Mouse (Mus musculus) forebrain, embryonic 14.5 days (tissue): ENCODE results near the gene Mapk8. TPM values are rescaled to one million over a fixed set of nuclear protein-coding genes. Genes with fewer than 3 reads are reported as not detected.
"Not testable (repeated sequence)": the region's sequence is repeated elsewhere in the genome, so short reads cannot be mapped to it uniquely, and the experiment has no call there.

Experiments
- ATAC-seq: fragments of 200-750 bp; cut with Nextera tagmentation; 2 replicates; pipeline ENCODE4 v1.8.0; 2017; ENCODE audit warnings: mild to moderate bottlenecking, moderate library complexity
- DNase-seq: peaks from one replicate; pipeline ENCODE4 v3.0.0-alpha.2; 2015; ENCODE audit warnings: low spot score
- H3K27ac ChIP-seq: fragments of 300-500 bp; sonication (generic); 2 replicates; pipeline ENCODE4 v1.5.1; 2014; ENCODE audit warnings: low read depth, mild to moderate bottlenecking, control low read depth, low read length, moderate library complexity
- H3K27me3 ChIP-seq: fragments of 300-500 bp; sonication (generic); replicated peaks from 2 replicates; pipeline ENCODE4 v1.6.1; 2014; ENCODE audit warnings: low read length, control low read depth, mixed read lengths; ENCODE audit not compliant: control insufficient read depth, insufficient read depth
- H3K36me3 ChIP-seq: fragments of 300-500 bp; sonication (generic); 2 replicates; pipeline ENCODE4 v1.6.1; 2014; ENCODE audit warnings: low read length, control low read depth; ENCODE audit not compliant: control insufficient read depth, insufficient read depth
- H3K4me1 ChIP-seq: fragments of 300-500 bp; sonication (generic); 2 replicates; pipeline ENCODE4 v1.6.1; 2014; ENCODE audit warnings: antibody characterized with exemption, low read length, control low read depth; ENCODE audit not compliant: control insufficient read depth, insufficient read depth
- H3K4me2 ChIP-seq: fragments of 300-500 bp; sonication (generic); 2 replicates; pipeline ENCODE4 v1.6.1; 2014; ENCODE audit warnings: mild to moderate bottlenecking, control low read depth, low read length
- H3K4me3 ChIP-seq: fragments of 300-500 bp; sonication (generic); 2 replicates; pipeline ENCODE4 v1.5.1; 2014; ENCODE audit warnings: low read depth, low read length, control low read depth
- H3K9ac ChIP-seq: fragments of 300-500 bp; sonication (generic); 2 replicates; pipeline ENCODE4 v1.6.1; 2014; ENCODE audit warnings: mild to moderate bottlenecking, low read length, control low read depth, moderate library complexity
- H3K9me3 ChIP-seq: fragments of 300-500 bp; sonication (generic); replicated peaks from 2 replicates; pipeline ENCODE4 v1.6.1; 2016; ENCODE audit warnings: low read length, control low read depth, mixed read lengths; ENCODE audit not compliant: control insufficient read depth
- WGBS: fragments of 180-500 bp; shearing (Covaris S2); extraction: QIAGEN DNeasy Blood & Tissue Kit; methylation state at CpG from one replicate; pipeline ENCODE4 v1.1.7; 2014; 5-methylcytosine and 5-hydroxymethylcytosine counted together
- polyA plus RNA-seq: library from polyadenylated mRNA; unstranded; fragments of >200 nt; fragmentation: Nextera tagmentation; extraction: Ambion mirVana; gene quantifications from 2 replicates; pipeline ENCODE4 v1.2.1, GENCODE M21; 2014

Mapk8 gene
- polyA plus RNA-seq, 1 experiment from 2014 or later = 45.7 TPM

DNA sequence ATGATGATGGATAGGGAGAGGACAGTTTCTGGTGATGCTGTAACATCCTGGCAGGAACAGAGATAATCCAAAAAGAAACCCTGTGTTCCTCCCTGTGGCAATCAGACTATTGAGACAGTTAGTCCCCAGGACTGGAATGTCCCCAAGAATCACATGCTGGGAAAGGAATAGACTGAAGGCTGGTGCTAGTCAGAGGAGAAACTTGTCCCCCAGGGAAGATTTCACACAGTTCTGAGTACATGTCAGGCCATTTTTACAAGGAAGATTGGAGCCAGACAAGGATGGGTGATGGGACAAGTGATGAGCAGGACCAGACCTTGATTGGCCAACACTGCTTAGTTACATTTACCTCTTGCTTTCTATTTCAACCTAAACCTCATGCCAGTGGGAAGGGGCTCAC is 3.4 kb upstream of the Mapk8 start:
- Histone ChIP-seq H3K9ac (no peak overlapping the region), H3K4me2 (no peak overlapping the region), H3K36me3 (no peaks in the 10 kb centered on the region), H3K27me3 (0 out of 2 replicates have a peak, but pooled peaks cover 3% of the 10 kb centered on the region), H3K9me3 (no peaks in the 10 kb centered on the region), H3K4me3 (no peak overlapping the region), H3K4me1 (peaks cover 7% of the 10 kb centered on the region), H3K27ac (no peak overlapping the region)
- no peak for DNase-seq
- no peak for ATAC-seq

DNA sequence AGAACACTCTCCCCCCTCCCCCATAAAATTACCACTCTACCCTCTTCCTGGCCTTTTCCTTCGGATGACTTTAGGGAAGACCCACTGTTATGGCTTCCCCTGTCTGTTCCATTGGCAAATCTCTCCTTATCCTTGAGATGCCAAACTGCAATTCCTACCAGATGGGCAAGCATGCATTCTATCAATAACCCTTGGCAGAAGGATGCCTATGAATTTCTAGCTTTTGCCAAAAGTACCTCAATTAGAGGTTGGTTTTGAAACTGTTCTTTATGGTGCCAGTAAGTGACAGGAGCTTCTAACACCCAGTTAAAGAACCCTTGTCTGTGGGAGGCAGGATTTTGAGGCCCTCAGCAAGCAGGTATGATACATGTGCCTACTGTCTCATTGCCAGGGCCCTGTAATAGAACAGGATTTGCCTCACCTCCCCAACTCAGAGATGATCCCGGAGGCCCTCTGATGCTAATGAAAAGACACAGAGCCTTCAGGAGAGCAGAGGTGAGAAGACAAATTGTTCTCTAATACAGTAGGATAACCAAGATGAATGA is 2.4 kb upstream of the Mapk8 start:
- H3K9me3 ChIP-seq = no peaks in the 10 kb centered on the region
- no peaks in the 10 kb centered on the region for H3K36me3 ChIP-seq
- H3K27me3 ChIP-seq = 0 out of 2 replicates have a peak, but pooled peaks cover 3% of the 10 kb centered on the region
- H3K4me3 ChIP-seq = no peak overlapping the region
- no peak overlapping the region for H3K9ac ChIP-seq
- no peak overlapping the region for H3K27ac ChIP-seq
- WGBS = 73% methylated on average over 2 of the region's 2 CpGs
- ATAC-seq (no peak), DNase-seq (peak; percentile 72)
- peaks cover 11% of the 10 kb centered on the region for H3K4me1 ChIP-seq
- H3K4me2 ChIP-seq = no peak overlapping the region

DNA sequence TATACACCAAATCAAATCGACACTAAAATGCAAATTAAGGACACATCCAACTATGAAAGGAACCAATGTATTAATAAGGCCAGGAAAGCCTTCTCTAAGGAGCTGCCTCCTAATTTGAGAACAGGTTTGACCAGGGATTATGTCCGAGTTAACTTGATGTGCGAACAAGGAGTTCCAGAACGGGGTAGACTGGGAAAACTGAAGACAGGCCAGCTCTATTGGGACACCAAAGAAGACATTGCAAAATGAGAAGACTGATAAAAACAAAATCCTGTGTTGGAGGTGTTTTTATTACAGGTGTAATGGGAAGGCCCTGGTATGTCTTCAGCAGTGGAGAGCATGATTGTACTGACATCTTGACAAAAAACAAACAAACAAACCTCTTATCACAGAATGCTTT is 1.3 kb upstream of the Mapk8 start:
- DNase-seq (no peak), ATAC-seq (no peak)
- Histone ChIP-seq H3K27me3 (0 out of 2 replicates have a peak, but pooled peaks cover 3% of the 10 kb centered on the region), H3K4me3 (no peak overlapping the region), H3K27ac (no peak overlapping the region), H3K36me3 (no peaks in the 10 kb centered on the region), H3K4me2 (no peak overlapping the region), H3K9ac (no peak overlapping the region; the same call in 1 of the 2 replicates), H3K9me3 (no peaks in the 10 kb centered on the region), H3K4me1 (peaks cover 12% of the 10 kb centered on the region)
- 76% methylated on average over 4 of the region's 4 CpGs for WGBS

DNA sequence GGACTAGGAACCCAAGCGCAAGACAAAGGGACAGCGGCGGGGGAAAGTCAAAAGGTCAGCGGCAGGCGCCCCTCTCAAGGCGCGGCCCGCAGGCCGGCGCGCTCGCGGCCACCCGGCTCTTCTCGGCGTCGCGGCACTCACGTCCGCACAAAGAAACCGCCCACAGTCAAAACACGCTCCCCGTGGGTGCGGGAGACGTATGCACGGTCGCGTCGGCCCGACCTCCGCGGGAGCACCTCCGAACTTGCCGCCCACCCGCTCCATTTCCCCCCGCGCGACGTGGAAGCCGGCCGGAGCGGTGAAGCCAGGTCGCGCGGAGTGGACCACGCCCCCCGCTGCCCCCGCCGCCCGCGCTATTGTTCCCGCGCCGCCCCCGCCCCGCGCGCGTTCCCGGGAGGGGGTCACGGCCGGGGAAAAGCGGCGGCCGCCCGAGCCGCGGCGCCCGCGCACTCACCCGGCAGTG is 366 bp downstream of the Mapk8 start:
- Histone ChIP-seq H3K4me2 (peak overlapping the region; percentile 66), H3K4me1 (peaks cover 12% of the 10 kb centered on the region), H3K4me3 (peak overlapping the region; percentile 71), H3K27ac (peak overlapping the region; percentile 91), H3K9me3 (no peaks in the 10 kb centered on the region), H3K36me3 (no peaks in the 10 kb centered on the region), H3K9ac (peak overlapping the region; percentile 94), H3K27me3 (0 out of 2 replicates have a peak, but pooled peaks cover 3% of the 10 kb centered on the region)
- peak; percentile 47 for DNase-seq
- peak; percentile 52 for ATAC-seq
- under 1% methylated on average over 53 of the region's 72 CpGs for WGBS

DNA sequence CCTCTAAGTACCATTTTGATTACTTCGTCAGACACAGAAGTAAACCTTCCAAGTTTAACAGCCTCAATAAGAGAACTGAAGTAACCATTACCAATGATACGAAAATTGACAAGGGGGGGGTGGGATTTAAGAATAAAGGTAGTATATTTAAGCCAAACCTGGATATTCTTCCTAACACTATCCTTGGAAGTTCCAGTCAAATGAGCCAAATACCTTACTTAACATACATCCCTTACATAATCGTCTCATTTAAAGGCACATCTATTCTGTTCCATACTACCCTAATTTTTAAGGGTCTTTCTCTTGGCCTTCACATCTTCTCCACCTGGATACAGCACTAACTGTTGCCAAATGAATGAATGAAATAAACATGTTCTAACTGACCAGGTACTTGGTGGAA is 996 bp downstream of the Mapk8 start:
- no peak for ATAC-seq
- H3K4me1 ChIP-seq = peaks cover 12% of the 10 kb centered on the region
- H3K4me2 ChIP-seq = peak overlapping the region; percentile 66
- peak overlapping the region; percentile 94 for H3K9ac ChIP-seq
- H3K27ac ChIP-seq = no peak overlapping the region
- no peaks in the 10 kb centered on the region for H3K36me3 ChIP-seq
- H3K4me3 ChIP-seq = peak overlapping the region; percentile 71
- 0 out of 2 replicates have a peak, but pooled peaks cover 3% of the 10 kb centered on the region for H3K27me3 ChIP-seq
- 28% methylated on average over 3 of the region's 3 CpGs for WGBS
- no peak for DNase-seq
- H3K9me3 ChIP-seq = no peaks in the 10 kb centered on the region

DNA sequence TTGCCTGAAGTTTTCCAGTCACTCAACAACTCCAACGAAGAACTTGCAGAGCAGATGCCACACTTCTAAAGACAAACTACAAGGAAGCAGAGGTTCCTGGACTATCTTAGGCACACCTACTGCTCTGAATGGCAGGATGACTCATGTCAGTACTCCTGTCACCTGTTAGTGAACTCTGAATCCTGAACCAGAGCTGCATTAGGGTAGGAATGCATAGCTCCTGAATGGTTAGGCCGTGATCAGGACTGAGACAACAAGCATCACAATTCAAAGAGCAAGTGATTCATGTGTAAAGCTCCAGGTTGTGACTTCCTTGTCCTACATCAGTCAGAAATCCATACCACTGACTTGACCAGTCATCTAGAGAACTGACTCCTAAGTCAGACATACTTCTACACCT is 3.2 kb downstream of the Mapk8 start:
- no peak overlapping the region for H3K9ac ChIP-seq
- H3K4me3 ChIP-seq = no peak overlapping the region
- H3K27ac ChIP-seq = no peak overlapping the region
- ATAC-seq (no peak), DNase-seq (no peak)
- H3K4me2 ChIP-seq = no peak overlapping the region
- no peaks in the 10 kb centered on the region for H3K36me3 ChIP-seq
- H3K9me3 ChIP-seq = no peaks in the 10 kb centered on the region
- H3K4me1 ChIP-seq = peaks cover 12% of the 10 kb centered on the region
- 93% methylated on average over 2 of the region's 2 CpGs for WGBS
- H3K27me3 ChIP-seq = 0 out of 2 replicates have a peak, but pooled peaks cover 3% of the 10 kb centered on the region

DNA sequence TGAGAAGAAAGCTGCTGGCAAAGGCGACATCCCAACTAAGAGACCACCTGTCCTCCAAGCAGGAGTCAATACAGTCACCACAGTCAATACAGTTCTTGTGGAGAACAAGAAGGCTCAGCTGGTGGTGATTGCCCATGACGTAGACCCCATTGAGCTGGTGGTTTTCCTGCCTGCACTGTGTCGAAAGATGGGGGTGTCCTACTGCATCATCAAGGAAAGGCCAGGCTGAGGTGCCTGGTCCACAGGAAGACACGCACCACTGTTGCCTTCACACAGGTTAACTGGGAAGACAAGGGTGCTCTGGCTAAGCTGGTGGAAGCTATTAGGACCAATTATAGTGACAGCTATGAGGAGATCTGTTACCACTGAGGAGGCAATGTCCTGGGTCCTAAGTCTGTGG is 14.5 kb downstream of the Mapk8 start:
- ATAC-seq, H3K4me2 ChIP-seq, H3K27me3 ChIP-seq, H3K4me1 ChIP-seq, DNase-seq, H3K36me3 ChIP-seq, H3K9me3 ChIP-seq, H3K4me3 ChIP-seq, H3K9ac ChIP-seq, H3K27ac ChIP-seq: not testable (repeated sequence)
- WGBS = 88% methylated on average over 4 of the region's 4 CpGs

DNA sequence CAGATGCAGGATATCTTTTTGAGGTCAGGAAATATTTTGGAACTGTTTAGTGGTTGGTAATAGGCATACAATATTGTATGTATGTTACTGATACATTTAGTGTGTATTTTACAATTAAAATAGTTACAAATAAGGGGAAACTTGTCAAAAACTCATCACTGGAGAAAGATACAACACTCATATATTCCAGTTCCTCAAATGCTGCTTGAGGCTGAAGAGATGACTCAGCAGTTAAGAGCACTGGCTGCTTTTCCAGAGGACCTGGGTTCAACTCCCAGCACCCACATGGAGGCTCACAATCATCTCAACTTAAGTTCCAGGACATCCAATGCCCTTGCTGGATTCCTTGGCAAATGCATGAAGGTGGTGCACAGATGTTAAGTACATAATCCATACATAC is 22.8 kb downstream of the Mapk8 start:
- Histone ChIP-seq H3K4me1 (no peaks in the 10 kb centered on the region), H3K4me3 (no peak overlapping the region), H3K9ac (no peak overlapping the region), H3K27ac (no peak overlapping the region), H3K9me3 (no peaks in the 10 kb centered on the region), H3K36me3 (no peaks in the 10 kb centered on the region), H3K4me2 (no peak overlapping the region), H3K27me3 (no peaks in the 10 kb centered on the region)
- DNase-seq = no peak
- ATAC-seq = no peak

DNA sequence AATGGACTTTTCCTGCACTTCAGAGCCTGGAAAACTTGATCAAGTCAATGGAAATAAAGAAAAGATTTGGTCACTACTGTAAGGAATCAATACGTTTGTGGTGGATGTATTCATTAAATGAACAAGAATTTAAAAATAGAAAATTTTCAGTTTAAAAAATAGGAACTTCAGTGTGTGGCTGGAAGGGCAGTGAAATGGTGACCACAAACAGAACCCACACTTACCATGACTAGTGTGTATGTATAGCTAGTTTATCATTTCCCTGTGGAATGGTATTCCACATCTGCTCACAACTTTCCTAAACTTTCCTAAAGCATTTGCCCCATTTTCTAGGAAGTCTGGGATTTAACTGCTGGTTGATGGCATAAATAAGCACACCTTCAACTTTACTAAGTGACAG is 24.0 kb downstream of the Mapk8 start:
- Histone ChIP-seq H3K27ac (no peak overlapping the region), H3K9ac (no peak overlapping the region), H3K9me3 (no peaks in the 10 kb centered on the region), H3K4me2 (no peak overlapping the region), H3K4me3 (no peak overlapping the region), H3K27me3 (no peaks in the 10 kb centered on the region), H3K4me1 (no peaks in the 10 kb centered on the region), H3K36me3 (no peaks in the 10 kb centered on the region)
- ATAC-seq = no peak
- 96% methylated on average over 1 of the region's 1 CpGs for WGBS
- DNase-seq = no peak
